8 mouse cellular contexts compared by ENCODE assay signal in genomic region chr17:75550771-75551413, GRCm38 (mm10). TPM values are rescaled to one million over a fixed set of nuclear protein-coding genes. Genes with fewer than 3 reads are reported as not detected.
DNase-seq lines count a peak whose midpoint lies in the region; ATAC-seq and TF ChIP-seq lines count a peak whose summit lies in the region.

No protein-coding gene starts in this region.

- no peak for TF ChIP-seq POLR2A in ES-Bruce4 (IDR thresholded peaks at IDR 0.05; ENCODE audit: insufficient read depth, low read length)

- DNase-seq in embryo, embryonic 10 days (ENCODE audit: low spot score): peak; percentile 48
- no peak for DNase-seq in embryo, embryonic 9.5 days (ENCODE audit: extremely low spot score)
- DNase-seq in forebrain, embryonic 11.5 days (ENCODE audit: low spot score): no peak
- peak; percentile 32 to 72 for DNase-seq in kidney, postnatal 25 days
- DNase-seq in midbrain, postnatal 0 days (ENCODE audit: low spot score): no peak
- DNase-seq in layer of hippocampus, postnatal 25 days (ENCODE audit: extremely low spot score in 1 of 2, low spot score in 1 of 2): no peak
- DNase-seq in right cerebral cortex, adult 2 months (ENCODE audit: low spot score in 2 of 2): no peak

- H3K9ac ChIP-seq in ES-Bruce4 (ENCODE audit: low read depth, poor library complexity, severe bottlenecking): peak overlapping the region; percentile 85
- H3K9ac ChIP-seq in forebrain, embryonic 11.5 days (ENCODE audit: low read length): peak overlapping the region; percentile 79
- peak overlapping the region; percentile 72 for H3K9ac ChIP-seq in midbrain, postnatal 0 days (replicated peaks; ENCODE audit: low read length, poor library complexity, severe bottlenecking)

- peaks cover 2% of the 10 kb centered on the region for H3K4me1 ChIP-seq in ES-Bruce4 (ENCODE audit: control insufficient read depth, insufficient read depth, low read length)
- H3K4me1 ChIP-seq in forebrain, embryonic 11.5 days (replicated peaks; ENCODE audit: control insufficient read depth, insufficient read depth, low read length): no peaks in the 10 kb centered on the region
- no peaks in the 10 kb centered on the region for H3K4me1 ChIP-seq in midbrain, postnatal 0 days (ENCODE audit: insufficient read depth, low read length)

- 44% methylated on average over 11 of the region's 11 CpGs for WGBS in forebrain, embryonic 11.5 days
- 42% methylated on average over 11 of the region's 11 CpGs for whole genome bisulfite sequencing in midbrain, postnatal 0 days

- no peak overlapping the region for H3K27ac ChIP-seq in ES-Bruce4 (ENCODE audit: insufficient read depth, low read length)
- no peak overlapping the region for H3K27ac ChIP-seq in forebrain, embryonic 11.5 days (ENCODE audit: low read depth, low read length)
- H3K27ac ChIP-seq in midbrain, postnatal 0 days (ENCODE audit: low read depth, low read length): no peak overlapping the region

- H3K4me3 ChIP-seq in ES-Bruce4 (ENCODE audit: low read depth, low read length): peak overlapping the region; percentile 95
- peak overlapping the region; percentile 79 for H3K4me3 ChIP-seq in forebrain, embryonic 11.5 days (ENCODE audit: low read depth, low read length)
- H3K4me3 ChIP-seq in midbrain, postnatal 0 days (ENCODE audit: low read depth, low read length): peak overlapping the region; percentile 84

- H3K36me3 ChIP-seq in ES-Bruce4 (ENCODE audit: control insufficient read depth, insufficient read depth, low read length, poor library complexity, severe bottlenecking): peaks cover 16% of the 10 kb centered on the region
- H3K36me3 ChIP-seq in forebrain, embryonic 11.5 days (ENCODE audit: control insufficient read depth, insufficient read depth, low read length): no peaks in the 10 kb centered on the region
- H3K36me3 ChIP-seq in midbrain, postnatal 0 days (ENCODE audit: insufficient read depth, low read length): 0 out of 2 replicates have a peak, but pooled peaks cover 4% of the 10 kb centered on the region

- peak overlapping the region; percentile 52 for H3K4me2 ChIP-seq in forebrain, embryonic 11.5 days (ENCODE audit: low read depth, low read length, severe bottlenecking)
- peak overlapping the region; percentile 72 for H3K4me2 ChIP-seq in midbrain, postnatal 0 days (ENCODE audit: low read depth, low read length, poor library complexity, severe bottlenecking)

- H3K9me3 ChIP-seq in ES-Bruce4 (replicated peaks; ENCODE audit: control insufficient read depth, insufficient read depth, low read length, poor library complexity, severe bottlenecking): peaks cover 11% of the 10 kb centered on the region
- H3K9me3 ChIP-seq in forebrain, embryonic 11.5 days (ENCODE audit: control insufficient read depth, low read length): no peaks in the 10 kb centered on the region
- H3K9me3 ChIP-seq in midbrain, postnatal 0 days (ENCODE audit: low read length): no peaks in the 10 kb centered on the region

- peak; percentile 1 for ATAC-seq in forebrain, embryonic 11.5 days (replicated peaks; ENCODE audit: low FRiP score)
- ATAC-seq in midbrain, postnatal 0 days (ENCODE audit: low FRiP score): no peak

- no peaks in the 10 kb centered on the region for H3K27me3 ChIP-seq in ES-Bruce4 (ENCODE audit: control insufficient read depth, insufficient read depth, low read length, poor library complexity, severe bottlenecking)
- no peaks in the 10 kb centered on the region for H3K27me3 ChIP-seq in forebrain, embryonic 11.5 days (ENCODE audit: control insufficient read depth, insufficient read depth, low read length)
- no peaks in the 10 kb centered on the region for H3K27me3 ChIP-seq in midbrain, postnatal 0 days (ENCODE audit: insufficient read depth, low read length)

- no peak for TF ChIP-seq EP300 in ES-Bruce4 (IDR thresholded peaks at IDR 0.05; ENCODE audit: insufficient read depth, low read depth, low read length)

- TF ChIP-seq CTCF in ES-Bruce4 (IDR thresholded peaks at IDR 0.05; ENCODE audit: low read depth, low read length): no peak
- TF ChIP-seq CTCF in midbrain, postnatal 0 days (IDR thresholded peaks at IDR 0.05): no peak

RNA-seq across cellular contexts. Expression of gene Fam98a, which starts 0.9 kb away (rescaled TPM):
- 62.4 and 65.1 TPM in 2 replicates for polyA plus RNA-seq in ES-Bruce4 (2011; ENCODE audit: insufficient read depth, insufficient read length, low read depth, missing spikeins)
- 8.4 and 8.8 TPM in 2 replicates for polyA plus RNA-seq in forebrain, embryonic 11.5 days (2014; fragmentation: Nextera tagmentation; extraction: Ambion mirVana)
- 16.3 and 27.4 TPM in 2 replicates for total RNA-seq in midbrain, postnatal 0 days (2014; rRNA removed)
- 17.1 and 20.5 TPM in 2 replicates for polyA plus RNA-seq in midbrain, postnatal 0 days (2015; fragmentation: Nextera tagmentation; extraction: Ambion mirVana)
- total RNA-seq in layer of hippocampus, postnatal 25 days (2021): 10 to 100 TPM; 39.0 to 44.3 TPM

Comparison
In these comparisons a context has a peak if more than half of its experiments do, and no peak if none do; other contexts are left out.
1. DNase-seq: peak in embryo, embryonic 10 days (single experiment) and kidney, postnatal 25 days (2 of 2); none in embryo, embryonic 9.5 days (single experiment), forebrain, embryonic 11.5 days (single experiment), midbrain, postnatal 0 days (single experiment), layer of hippocampus, postnatal 25 days (0 of 2) and right cerebral cortex, adult 2 months (0 of 2).
2. Peak in every context shown above with its lines, with median percentiles within 50 percentile points of each other: H3K4me3 ChIP-seq and H3K9ac ChIP-seq.